ENCODE assay signal across 14 mouse cellular contexts in the genomic region with DNA sequence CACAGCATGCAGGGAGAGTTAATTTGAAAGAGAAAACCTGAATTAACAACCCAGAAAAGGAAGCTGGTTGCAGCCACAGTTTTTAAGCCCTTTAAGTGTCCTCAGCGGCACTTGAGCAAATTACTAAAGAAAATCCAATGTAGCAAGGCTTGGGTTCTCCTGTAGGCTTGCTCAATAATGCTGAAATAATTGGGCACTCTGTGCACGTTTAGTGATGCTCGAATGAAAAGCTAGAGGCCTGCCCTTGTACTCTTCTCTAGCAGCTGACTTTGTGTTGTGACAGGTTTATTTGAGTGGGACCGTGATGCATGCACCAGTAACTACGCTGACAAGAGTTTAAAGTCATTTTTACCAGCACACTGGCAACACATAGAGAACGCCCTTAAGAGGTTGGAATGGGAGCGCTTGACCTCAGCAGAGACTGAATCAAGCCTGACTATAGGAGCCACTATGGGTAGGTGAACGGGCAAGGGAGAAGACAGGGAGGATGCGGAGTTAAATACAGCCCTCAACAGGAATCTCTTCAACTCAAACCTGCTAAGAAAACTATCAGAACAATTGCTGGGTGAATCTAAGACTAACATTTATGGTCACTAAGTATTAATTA.
DNase-seq lines count a peak whose midpoint lies in the region; ATAC-seq lines count a peak whose summit lies in the region.
"Had no signal": no experiment of that assay in that cellular context is flagged by ENCODE, and none has a peak within 500 bp of the region (broad histone marks: within the 10 kb centered on the region; RNA-seq: fewer than 3 reads in every experiment).

No protein-coding gene starts in this region.

- no peak overlapping the region for H3K27ac ChIP-seq in forebrain, embryonic 15.5 days (replicated peaks)
- H3K27ac ChIP-seq in midbrain, embryonic 12.5 days (replicated peaks): no peak overlapping the region
- H3K27ac ChIP-seq: heart, embryonic 10.5 days; kidney, postnatal 0 days; limb, embryonic 10.5 days; liver, embryonic 15.5 days had no signal

- WGBS in forebrain, embryonic 15.5 days: 10% methylated on average over 9 of the region's 9 CpGs
- WGBS in midbrain, embryonic 12.5 days: 40% methylated on average over 9 of the region's 9 CpGs

- no peaks in the 10 kb centered on the region for H3K36me3 ChIP-seq in forebrain, embryonic 15.5 days
- H3K36me3 ChIP-seq in midbrain, embryonic 12.5 days: peaks cover 15% of the 10 kb centered on the region; the same call in 1 of the 2 replicates

- DNase-seq in embryo, embryonic 10 days (ENCODE audit: low spot score): peak; percentile 34
- no peak for DNase-seq in embryo, embryonic 9.5 days (ENCODE audit: extremely low spot score)
- DNase-seq in brain, adult 2 months (ENCODE audit: low read depth, low spot score): peak; percentile 35
- DNase-seq in heart, adult 8-10 months (ENCODE audit: low spot score): no peak
- no peak for DNase-seq in MN1 (ENCODE audit: low spot score)
- DNase-seq in cerebellum, postnatal 25 days: no peak
- DNase-seq: cerebellum, adult 9-11 months had no signal

- no peak overlapping the region for H3K4me3 ChIP-seq in forebrain, embryonic 15.5 days
- H3K4me3 ChIP-seq in midbrain, embryonic 12.5 days: no peak overlapping the region
- H3K4me3 ChIP-seq: heart, embryonic 10.5 days; limb, embryonic 10.5 days; liver, embryonic 15.5 days; megakaryocyte, embryonic 14.5 days had no signal

- H3K4me2 ChIP-seq in forebrain, embryonic 15.5 days (replicated peaks): no peak overlapping the region
- no peak overlapping the region for H3K4me2 ChIP-seq in midbrain, embryonic 12.5 days (replicated peaks)
- H3K4me2 ChIP-seq: liver, embryonic 15.5 days had no signal

- H3K9ac ChIP-seq in forebrain, embryonic 15.5 days (replicated peaks): no peak overlapping the region
- H3K9ac ChIP-seq in midbrain, embryonic 12.5 days (replicated peaks): no peak overlapping the region
- H3K9ac ChIP-seq: liver, embryonic 15.5 days had no signal

- H3K4me1 ChIP-seq in forebrain, embryonic 15.5 days: peaks cover 8% of the 10 kb centered on the region
- peaks cover 15% of the 10 kb centered on the region for H3K4me1 ChIP-seq in midbrain, embryonic 12.5 days
- H3K4me1 ChIP-seq: heart, embryonic 10.5 days had no signal

- no peaks in the 10 kb centered on the region for H3K9me3 ChIP-seq in forebrain, embryonic 15.5 days
- no peaks in the 10 kb centered on the region for H3K9me3 ChIP-seq in midbrain, embryonic 12.5 days
- H3K9me3 ChIP-seq: heart, embryonic 10.5 days; limb, embryonic 10.5 days; liver, embryonic 15.5 days; megakaryocyte, embryonic 14.5 days had no signal

- H3K27me3 ChIP-seq in forebrain, embryonic 15.5 days: no peaks in the 10 kb centered on the region
- H3K27me3 ChIP-seq in midbrain, embryonic 12.5 days: peaks cover 6% of the 10 kb centered on the region
- H3K27me3 ChIP-seq: liver, embryonic 15.5 days; megakaryocyte, embryonic 14.5 days had no signal

- peak; percentile 64 for ATAC-seq in forebrain, embryonic 15.5 days (replicated peaks)
- peak; percentile 56; the same call in 1 of the 2 replicates for ATAC-seq in midbrain, embryonic 12.5 days (ENCODE audit: low FRiP score, low read depth)

Comparison
In these comparisons a context has a peak if more than half of its experiments do, and no peak if none do; other contexts are left out.
1. DNase-seq: peak in embryo, embryonic 10 days (single experiment) and brain, adult 2 months (single experiment); none in embryo, embryonic 9.5 days (single experiment), heart, adult 8-10 months (single experiment), MN1 (single experiment) and cerebellum, postnatal 25 days (0 of 2).